Mouse (Mus musculus): ENCODE measurements around the gene Pou5f1.
"Not testable (repeated sequence)": the region's sequence is repeated elsewhere in the genome, so short reads cannot be mapped to it uniquely, and the experiment has no call there.

Pou5f1 gene

GRCm38 (mm10) chr17:35505776-35506175, at the start of gene Pou5f1:
Gene Pou5f1 (plus strand): TSS chr17:35506018.
- no peak for DNase-seq (ENCODE audit: extremely low read depth, insufficient read length, low spot score)

- not testable (repeated sequence) for DNase-seq (ENCODE audit: extremely low read depth, insufficient read length, low spot score)
These were observed 47.6 kb upstream of the Pou5f1 start for GRCm38 (mm10) chr17:35458247-35458646.

- not testable (repeated sequence) for DNase-seq (ENCODE audit: extremely low read depth, insufficient read length, low spot score)
These were observed 45.1 kb upstream of the Pou5f1 start for GRCm38 (mm10) chr17:35460513-35461341.

- not testable (repeated sequence) for DNase-seq (ENCODE audit: extremely low read depth, insufficient read length, low spot score)
These were observed 40.2 kb upstream of the Pou5f1 start for GRCm38 (mm10) chr17:35465651-35466050.

GRCm38 (mm10) chr17:35468936-35469335, 36.9 kb upstream of the Pou5f1 start:
- not testable (repeated sequence) for DNase-seq (ENCODE audit: extremely low read depth, insufficient read length, low spot score)

- DNase-seq (ENCODE audit: extremely low read depth, insufficient read length, low spot score): no peak
These were observed 35.7 kb upstream of the Pou5f1 start, which contains the start of gene H2-Q10 for GRCm38 (mm10) chr17:35469842-35470751. Gene H2-Q10 (plus strand): TSS chr17:35470089.

- DNase-seq (ENCODE audit: extremely low read depth, insufficient read length, low spot score): no peak
These were observed 21.8 kb upstream of the Pou5f1 start for GRCm38 (mm10) chr17:35484066-35484465.

- no peak for DNase-seq (ENCODE audit: extremely low read depth, insufficient read length, low spot score)
These were observed 20.1 kb upstream of the Pou5f1 start for GRCm38 (mm10) chr17:35485702-35486101.

GRCm38 (mm10) chr17:35486726-35487125, 19.1 kb upstream of the Pou5f1 start:
- no peak for DNase-seq (ENCODE audit: extremely low read depth, insufficient read length, low spot score)

- no peak for DNase-seq (ENCODE audit: extremely low read depth, insufficient read length, low spot score)
These were observed 17.8 kb upstream of the Pou5f1 start for GRCm38 (mm10) chr17:35488041-35488440.

GRCm38 (mm10) chr17:35490320-35490719, 15.5 kb upstream of the Pou5f1 start:
- no peak for DNase-seq (ENCODE audit: extremely low read depth, insufficient read length, low spot score)

- DNase-seq (ENCODE audit: extremely low read depth, insufficient read length, low spot score): no peak
These were observed 8.7 kb upstream of the Pou5f1 start for GRCm38 (mm10) chr17:35497124-35497523.

GRCm38 (mm10) chr17:35502226-35502625, 3.6 kb upstream of the Pou5f1 start:
- DNase-seq (ENCODE audit: extremely low read depth, insufficient read length, low spot score): no peak

- no peak for DNase-seq (ENCODE audit: extremely low read depth, insufficient read length, low spot score)
These were observed 3.1 kb upstream of the Pou5f1 start for GRCm38 (mm10) chr17:35502762-35503161.

GRCm38 (mm10) chr17:35503849-35504248, 2.0 kb upstream of the Pou5f1 start:
- DNase-seq (ENCODE audit: extremely low read depth, insufficient read length, low spot score): no peak

- DNase-seq (ENCODE audit: extremely low read depth, insufficient read length, low spot score): no peak
These were observed 963 bp upstream of the Pou5f1 start for GRCm38 (mm10) chr17:35504628-35505481.

GRCm38 (mm10) chr17:35506881-35507280, 1.1 kb downstream of the Pou5f1 start:
- no peak for DNase-seq (ENCODE audit: extremely low read depth, insufficient read length, low spot score)

- DNase-seq (ENCODE audit: extremely low read depth, insufficient read length, low spot score): no peak
These were observed 1.9 kb downstream of the Pou5f1 start for GRCm38 (mm10) chr17:35507556-35508260.

- not testable (repeated sequence) for DNase-seq (ENCODE audit: extremely low read depth, insufficient read length, low spot score)
These were observed 2.5 kb downstream of the Pou5f1 start for GRCm38 (mm10) chr17:35508279-35508678.

GRCm38 (mm10) chr17:35509284-35509683, 3.5 kb downstream of the Pou5f1 start:
- DNase-seq (ENCODE audit: extremely low read depth, insufficient read length, low spot score): no peak
